ENCODE assay signal across 13 mouse cellular contexts in genomic region chr17:79568401-79568800, GRCm38 (mm10). TPM values are rescaled to one million over a fixed set of nuclear protein-coding genes. Genes with fewer than 3 reads are reported as not detected.
A peak's percentile ranks its signal among the peaks of the same experiment; 100 is the strongest.
DNase-seq lines count a peak whose midpoint lies in the region; ATAC-seq and TF ChIP-seq lines count a peak whose summit lies in the region.
"Had no signal": no experiment of that assay in that cellular context is flagged by ENCODE, and none has a peak within 500 bp of the region (broad histone marks: within the 10 kb centered on the region; RNA-seq: fewer than 3 reads in every experiment).

No protein-coding gene starts in this region.

- no peaks in the 10 kb centered on the region for H3K9me3 ChIP-seq in liver, embryonic 11.5 days (ENCODE audit: control insufficient read depth, low read length)
- H3K9me3 ChIP-seq in MEL (replicated peaks; ENCODE audit: insufficient read depth, low read length): no peaks in the 10 kb centered on the region
- H3K9me3 ChIP-seq: G1E; heart, embryonic 13.5 days; liver, embryonic 12.5 days; neural tube, embryonic 13.5 days; stomach, embryonic 15.5 days had no signal

- no peaks in the 10 kb centered on the region for H3K27me3 ChIP-seq in liver, adult 2 months (ENCODE audit: control insufficient read depth, insufficient read depth, low read length)
- H3K27me3 ChIP-seq in liver, embryonic 11.5 days (replicated peaks; ENCODE audit: control insufficient read depth, insufficient read depth, low read length): no peaks in the 10 kb centered on the region
- H3K27me3 ChIP-seq in MEL (ENCODE audit: control insufficient read depth in 1 of 2, insufficient read depth in 2 of 2, low read length in 2 of 2): no peaks in the 10 kb centered on the region
- H3K27me3 ChIP-seq: heart, embryonic 13.5 days; liver, embryonic 12.5 days; neural tube, embryonic 13.5 days; stomach, embryonic 15.5 days had no signal

- no peak for TF ChIP-seq EP300 in MEL (IDR thresholded peaks at IDR 0.05; ENCODE audit: low read depth in 1 of 2, low read length in 2 of 2)

- no peaks in the 10 kb centered on the region for H3K4me1 ChIP-seq in liver, adult 2 months (ENCODE audit: control insufficient read depth, insufficient read depth, low read length)
- no peaks in the 10 kb centered on the region for H3K4me1 ChIP-seq in liver, embryonic 11.5 days (replicated peaks; ENCODE audit: control insufficient read depth, insufficient read depth, low read length)
- H3K4me1 ChIP-seq in MEL (ENCODE audit: control insufficient read depth in 1 of 2, insufficient read depth in 2 of 2, low read length in 2 of 2): no peaks in the 10 kb centered on the region
- H3K4me1 ChIP-seq: liver, embryonic 12.5 days had no signal

- no peaks in the 10 kb centered on the region for H3K79me2 ChIP-seq in liver, adult 2 months (ENCODE audit: control insufficient read depth, insufficient read depth, low read length)
- no peaks in the 10 kb centered on the region for H3K79me2 ChIP-seq in MEL (ENCODE audit: control insufficient read depth, insufficient read depth, low read length, poor library complexity)

- peak; percentile 71 for TF ChIP-seq RAD21 in MEL (IDR thresholded peaks at IDR 0.05; ENCODE audit: low read depth, low read length)

- TF ChIP-seq CTCF in gastrocnemius, adult 2 months (IDR thresholded peaks at IDR 0.05): peak; percentile 55
- no peak for TF ChIP-seq CTCF in liver, adult 2 months (IDR thresholded peaks at IDR 0.05; ENCODE audit: low read depth, low read length)
- TF ChIP-seq CTCF in MEL (IDR thresholded peaks at IDR 0.05 in 2 of 3, conservative IDR thresholded peaks at IDR 0.05 in 1 of 3; ENCODE audit: control insufficient read depth in 1 of 3, insufficient read depth in 1 of 3, low read depth in 2 of 3, low read length in 3 of 3, poor library complexity in 1 of 3, severe bottlenecking in 1 of 3): peak in 1 of 3 experiments; percentile 52; a peak in 2 of 6 replicates

- H3K4me2 ChIP-seq in liver, embryonic 11.5 days: no peak overlapping the region
- H3K4me2 ChIP-seq: heart, embryonic 13.5 days; liver, embryonic 12.5 days; neural tube, embryonic 13.5 days; stomach, embryonic 15.5 days had no signal

- DNase-seq in gastrocnemius, adult 2 months: no peak
- no peak for DNase-seq in gastrocnemius, adult 18-20 months (ENCODE audit: low spot score)
- DNase-seq in liver, adult 2 months (ENCODE audit: extremely low read depth, low read depth, low spot score): peak; percentile 14
- no peak for DNase-seq in liver, embryonic 11.5 days (ENCODE audit: low spot score)
- peak; percentile 14 for DNase-seq in MEL (ENCODE audit: low read depth, low spot score)
- DNase-seq in induced T-regulatory cell, adult 2 months (ENCODE audit: low read depth): peak; percentile 21
- no peak for DNase-seq in urinary bladder, postnatal 4 days (ENCODE audit: low spot score in 2 of 2)
- DNase-seq in spleen, postnatal 10 days (ENCODE audit: low spot score in 2 of 2): no peak

- intact Hi-C loops in gastrocnemius, adult 2 months (cut with DNase I): loop anchor here (2.0 to 5.0 kb wide), 2 partner anchors 276 to 458 kb away; no protein-coding TSS in a partner anchor

- whole genome bisulfite sequencing in liver, adult 2 months: 83% methylated on average over 1 of the region's 1 CpGs
- 76% methylated on average over 1 of the region's 1 CpGs for WGBS in liver, embryonic 11.5 days

- ATAC-seq in liver, embryonic 11.5 days (replicated peaks; ENCODE audit: low FRiP score): no peak
- ATAC-seq: liver, embryonic 12.5 days had no signal

- no peak for TF ChIP-seq POLR2A in liver, adult 2 months (IDR thresholded peaks at IDR 0.05; ENCODE audit: extremely low read depth, insufficient read depth, low read length)
- TF ChIP-seq POLR2A in MEL (IDR thresholded peaks at IDR 0.05; ENCODE audit: control insufficient read depth in 1 of 2, insufficient read depth in 1 of 2, low read depth in 1 of 2, low read length in 2 of 2, poor library complexity in 1 of 2): no peak

- no peak overlapping the region for H3K27ac ChIP-seq in gastrocnemius, adult 2 months
- H3K27ac ChIP-seq in liver, adult 2 months (replicated peaks; ENCODE audit: insufficient read depth, low read depth, low read length): no peak overlapping the region
- no peak overlapping the region for H3K27ac ChIP-seq in liver, embryonic 11.5 days (ENCODE audit: low read depth, low read length)
- H3K27ac ChIP-seq in MEL (ENCODE audit: control insufficient read depth, low read depth, low read length): no peak overlapping the region
- H3K27ac ChIP-seq: heart, embryonic 13.5 days; liver, embryonic 12.5 days; neural tube, embryonic 13.5 days; stomach, embryonic 15.5 days had no signal

- H3K36me3 ChIP-seq in liver, adult 2 months (ENCODE audit: control insufficient read depth, insufficient read depth, low read length): no peaks in the 10 kb centered on the region
- H3K36me3 ChIP-seq in liver, embryonic 11.5 days (ENCODE audit: control insufficient read depth, insufficient read depth, low read length): no peaks in the 10 kb centered on the region
- no peaks in the 10 kb centered on the region for H3K36me3 ChIP-seq in MEL (ENCODE audit: control insufficient read depth in 1 of 2, insufficient read depth in 2 of 2, low read length in 2 of 2)
- H3K36me3 ChIP-seq: G1E; heart, embryonic 13.5 days; liver, embryonic 12.5 days; neural tube, embryonic 13.5 days; stomach, embryonic 15.5 days had no signal

- H3K4me3 ChIP-seq in gastrocnemius, adult 2 months: no peak overlapping the region
- H3K4me3 ChIP-seq in liver, adult 2 months (ENCODE audit: insufficient read depth, low read depth, low read length): no peak overlapping the region
- H3K4me3 ChIP-seq in liver, embryonic 11.5 days (ENCODE audit: low read depth, low read length): no peak overlapping the region
- H3K4me3 ChIP-seq in MEL (ENCODE audit: control insufficient read depth in 1 of 2, insufficient read depth in 1 of 2, low read depth in 2 of 2, low read length in 2 of 2): no peak overlapping the region
- H3K4me3 ChIP-seq: heart, embryonic 13.5 days; liver, embryonic 12.5 days; neural tube, embryonic 13.5 days; stomach, embryonic 15.5 days had no signal

- no peak overlapping the region for H3K9ac ChIP-seq in liver, adult 2 months (ENCODE audit: low read depth, low read length)
- no peak overlapping the region for H3K9ac ChIP-seq in liver, embryonic 11.5 days (ENCODE audit: low read depth, low read length)
- H3K9ac ChIP-seq in MEL (ENCODE audit: control insufficient read depth, low read depth, low read length, poor library complexity, severe bottlenecking): no peak overlapping the region
- H3K9ac ChIP-seq: heart, embryonic 13.5 days; liver, embryonic 12.5 days; neural tube, embryonic 13.5 days; stomach, embryonic 15.5 days had no signal

TF ChIP-seq in MEL, 35 proteins besides CTCF, POLR2A, EP300 and RAD21:
- TF ChIP-seq ELF1 (IDR thresholded peaks at IDR 0.05; ENCODE audit: low read depth, low read length) (no peak), POLR2AphosphoS2 (IDR thresholded peaks at IDR 0.05; ENCODE audit: low read length) (no peak), SMC3 (IDR thresholded peaks at IDR 0.05; ENCODE audit: low read depth, low read length) (peak; percentile 67), E2F4 (IDR thresholded peaks at IDR 0.05; ENCODE audit: borderline replicate concordance, low read depth, low read length) (no peak), ZC3H11A (IDR thresholded peaks at IDR 0.05; ENCODE audit: low read depth, low read length) (peak; percentile 52), HCFC1 (IDR thresholded peaks at IDR 0.05; ENCODE audit: low read depth, low read length) (no peak)

RNA-seq across cellular contexts. Expression of gene Rmdn2, which starts 43.3 kb away (rescaled TPM):
- 10 to 100 TPM; 13.4 to 13.5 TPM for total RNA-seq in gastrocnemius, adult 2 months (2021)
- total RNA-seq in gastrocnemius, adult 18-20 months (2021): 10 to 100 TPM; 12.3 to 13.9 TPM
- total RNA-seq in liver, adult 2 months (2014; rRNA removed): 45.8 and 82.7 TPM in 2 replicates
- 14.1 and 17.6 TPM in 2 replicates for polyA plus RNA-seq in liver, adult 2 months (2012; rRNA removed)
- 9.1 and 9.3 TPM in 2 replicates for polyA plus RNA-seq in liver, embryonic 11.5 days (2014; fragmentation: Nextera tagmentation; extraction: Ambion mirVana)
- total RNA-seq in MEL (2012; rRNA removed): not detected in 2 replicates
- not detected for polyA plus RNA-seq in MEL (2012; ENCODE audit: insufficient read depth in 1 of 2, insufficient read length in 2 of 2, low read depth in 1 of 2, low replicate concordance in 2 of 2, missing spikeins in 1 of 2)

Comparison
In these comparisons a context has a peak if more than half of its experiments do, and no peak if none do; other contexts are left out.
1. DNase-seq: peak in liver, adult 2 months (single experiment), MEL (single experiment) and induced T-regulatory cell, adult 2 months (single experiment); none in gastrocnemius, adult 2 months (single experiment), gastrocnemius, adult 18-20 months (single experiment), liver, embryonic 11.5 days (single experiment), urinary bladder, postnatal 4 days (0 of 2) and spleen, postnatal 10 days (0 of 2).
2. RNA of gene Rmdn2, which starts 43.3 kb away (total RNA-seq): 45.8 to 82.7 TPM in liver, adult 2 months, 12.3 to 13.9 TPM in gastrocnemius, adult 18-20 months and 13.4 to 13.5 TPM in gastrocnemius, adult 2 months; not detected in MEL; every median in the first group is over 10 times any median in the second.